Mouse (Mus musculus) adrenal gland, adult 18-20 months (tissue): ENCODE data around the gene Nkd2. TPM values are rescaled to one million over a fixed set of nuclear protein-coding genes. Genes with fewer than 3 reads are reported as not detected.
A peak's percentile ranks its signal among the peaks of the same experiment; 100 is the strongest.

Source experiments
- DNase-seq, 2 experiments: peaks; one replicate each; pipeline ENCODE4 v3.0.0; 2021 to 2022; ENCODE audit warnings: low spot score in 2 of 2
- total RNA-seq, 2 experiments: library from RNA; stranded (reverse); gene quantifications; 1 replicate in 1 of 2; 2 replicates in 1 of 2; pipeline ENCODE4 v1.2.3; 2021

Nkd2 gene
- total RNA-seq, 2 experiments from 2014 or later, result 1.4 to 1.8 TPM

GRCm38 (mm10) chr13:73818921-73819320 is 28.5 kb downstream of the Nkd2 start:
- no peak for DNase-seq

- no peak for DNase-seq
These were observed 31.1 kb downstream of the Nkd2 start for GRCm38 (mm10) chr13:73816338-73816737.

GRCm38 (mm10) chr13:73814181-73814580 is 33.2 kb downstream of the Nkd2 start:
- no peak for DNase-seq

- DNase-seq, result no peak
These were observed 34.5 kb downstream of the Nkd2 start for GRCm38 (mm10) chr13:73812936-73813335.

- no peak for DNase-seq
These were observed 42.5 kb downstream of the Nkd2 start for GRCm38 (mm10) chr13:73804914-73805313.

- DNase-seq, result peak; percentile 45 to 48
These were observed 43.8 kb downstream of the Nkd2 start for GRCm38 (mm10) chr13:73803450-73804178.

- no peak for DNase-seq
These were observed 48.3 kb downstream of the Nkd2 start for GRCm38 (mm10) chr13:73799110-73799509.

GRCm38 (mm10) chr13:73793171-73793570 is 54.3 kb downstream of the Nkd2 start:
- no peak for DNase-seq

GRCm38 (mm10) chr13:73792176-73792575 is 55.3 kb downstream of the Nkd2 start:
- DNase-seq, result no peak

GRCm38 (mm10) chr13:73782486-73782885 is 64.9 kb downstream of the Nkd2 start:
- no peak for DNase-seq

- DNase-seq, result no peak
These were observed 69.9 kb downstream of the Nkd2 start for GRCm38 (mm10) chr13:73777578-73777977.

GRCm38 (mm10) chr13:73775786-73776185 is 71.6 kb downstream of the Nkd2 start:
- no peak for DNase-seq

GRCm38 (mm10) chr13:73773519-73774205 is 73.8 kb downstream of the Nkd2 start:
- DNase-seq, result no peak

- no peak for DNase-seq
These were observed 74.8 kb downstream of the Nkd2 start for GRCm38 (mm10) chr13:73772655-73773054.

GRCm38 (mm10) chr13:73771131-73771530 is 76.3 kb downstream of the Nkd2 start:
- no peak for DNase-seq

- DNase-seq, result no peak
These were observed 77.3 kb downstream of the Nkd2 start for GRCm38 (mm10) chr13:73769916-73770682.

Other genes starting within 250 kb of the Nkd2 start
- gene Clptm1l, start 243.6 kb downstream of the Nkd2 start, total RNA-seq, result 100 to 1,000 TPM; 131 to 160 TPM
- gene Tert, start 220.7 kb downstream of the Nkd2 start, total RNA-seq, result 1 to 10 TPM; 3.7 to 5.9 TPM
- gene Slc6a18, start 169.6 kb downstream of the Nkd2 start, total RNA-seq, result under 1 TPM in 1 of 2 experiments, not detected in 1; 0.07 TPM
- gene Slc6a19, start 142.8 kb downstream of the Nkd2 start, total RNA-seq, result under 1 TPM; 0.35 to 0.36 TPM
- gene Slc12a7, start 114.5 kb downstream of the Nkd2 start, total RNA-seq, result 10 to 100 TPM; 33.1 to 38.4 TPM
- gene Trip13, start 90.2 kb upstream of the Nkd2 start, total RNA-seq, result under 1 TPM; 0.63 to 0.67 TPM
- gene Brd9, start 90.2 kb upstream of the Nkd2 start, total RNA-seq, result 10 to 100 TPM; 27.4 to 31.8 TPM
- gene Zdhhc11, start 116.2 kb upstream of the Nkd2 start, total RNA-seq, result not detected
- 10 to 100 TPM in 1 of 2 experiments, 1 to 10 TPM in 1; 8.5 to 15.4 TPM for gene Tppp, start 161.8 kb upstream of the Nkd2 start, total RNA-seq
- gene Cep72, start 214.7 kb upstream of the Nkd2 start, total RNA-seq, result 1 to 10 TPM; 1.3 to 2.2 TPM